8 mouse cellular contexts compared by ENCODE assay signal in the genomic region with DNA sequence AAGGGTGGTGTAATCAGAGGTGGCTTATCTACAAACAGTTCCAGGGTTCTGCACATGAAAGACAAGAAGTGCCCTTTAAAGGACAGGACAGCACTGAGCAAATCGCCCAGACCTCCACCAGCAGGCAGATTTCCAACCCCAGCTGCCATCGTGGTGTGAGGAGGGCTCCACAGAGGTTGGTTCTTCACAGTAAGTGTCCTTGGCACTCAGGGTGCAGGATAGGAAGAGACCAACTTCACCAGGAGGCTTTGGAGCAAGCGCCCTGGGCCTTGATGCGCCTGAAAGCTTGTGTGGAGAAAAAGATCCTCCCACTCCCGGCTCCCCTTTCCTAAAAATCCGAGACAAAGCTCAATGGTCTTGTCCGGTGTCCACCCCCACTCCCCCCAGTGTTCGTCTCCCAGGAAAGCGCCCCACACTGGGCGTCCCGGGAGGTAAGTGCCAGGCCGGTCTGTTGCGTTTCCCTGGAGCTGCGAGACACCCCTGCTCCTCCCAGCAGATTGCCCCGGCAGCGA. TPM values are rescaled to one million over a fixed set of nuclear protein-coding genes. Genes with fewer than 3 reads are reported as not detected.
DNase-seq lines count a peak whose midpoint lies in the region; ATAC-seq and TF ChIP-seq lines count a peak whose summit lies in the region.

No protein-coding gene starts in this region.

- H3K9me3 ChIP-seq in embryonic facial prominence, embryonic 15.5 days (replicated peaks), result no peaks in the 10 kb centered on the region
- H3K9me3 ChIP-seq in liver, postnatal 0 days (ENCODE audit: low read length), result no peaks in the 10 kb centered on the region

- H3K27ac ChIP-seq in layer of hippocampus, adult 2 months, result peak overlapping the region; percentile 81
- peak overlapping the region; percentile 97 for H3K27ac ChIP-seq in embryonic facial prominence, embryonic 15.5 days (replicated peaks)
- peak overlapping the region; percentile 57; the same call in 1 of the 2 replicates for H3K27ac ChIP-seq in liver, postnatal 0 days (ENCODE audit: low read depth)

- TF ChIP-seq EP300 in liver, postnatal 0 days (IDR thresholded peaks at IDR 0.05; ENCODE audit: low read depth), result no peak

- H3K27me3 ChIP-seq in embryonic facial prominence, embryonic 15.5 days, result no peaks in the 10 kb centered on the region
- no peaks in the 10 kb centered on the region for H3K27me3 ChIP-seq in liver, postnatal 0 days (ENCODE audit: insufficient read depth, low read length)

- peak; percentile 64 for ATAC-seq in embryonic facial prominence, embryonic 15.5 days (ENCODE audit: insufficient number of reproducible peaks, low FRiP score, low TSS enrichment, low read depth)
- ATAC-seq in liver, postnatal 0 days, result 0 out of 2 replicates have a peak, but pooled peaks have one; percentile 5
- ATAC-seq in activated CD4-positive, CD25-positive, alpha-beta regulatory T cell, adult 4 months, result no peak

- DNase-seq in layer of hippocampus, adult 2 months (ENCODE audit: low spot score in 2 of 2), result no peak
- DNase-seq in layer of hippocampus, adult 8-10 months (ENCODE audit: low spot score in 2 of 2), result no peak
- peak; percentile 77 for DNase-seq in heart, postnatal 4 days
- no peak for DNase-seq in liver, postnatal 0 days
- DNase-seq in ovary, postnatal 14 days (ENCODE audit: low spot score), result peak; percentile 46
- DNase-seq in frontal cortex, postnatal 14 days (ENCODE audit: low spot score in 2 of 2), result no peak

- peak overlapping the region; percentile 61 for H3K4me2 ChIP-seq in embryonic facial prominence, embryonic 15.5 days (replicated peaks)
- H3K4me2 ChIP-seq in liver, postnatal 0 days (ENCODE audit: low read depth, low read length), result peak overlapping the region; percentile 71

- no peaks in the 10 kb centered on the region for H3K36me3 ChIP-seq in embryonic facial prominence, embryonic 15.5 days
- no peaks in the 10 kb centered on the region for H3K36me3 ChIP-seq in liver, postnatal 0 days (replicated peaks; ENCODE audit: insufficient read depth, low read length)

- H3K9ac ChIP-seq in embryonic facial prominence, embryonic 15.5 days, result peak overlapping the region; percentile 47
- H3K9ac ChIP-seq in liver, postnatal 0 days (replicated peaks), result peak overlapping the region; percentile 53; the same call in 1 of the 2 replicates

- peak overlapping the region; percentile 53 for H3K4me3 ChIP-seq in layer of hippocampus, adult 2 months
- H3K4me3 ChIP-seq in embryonic facial prominence, embryonic 15.5 days (replicated peaks), result peak overlapping the region; percentile 57
- peak overlapping the region; percentile 46 for H3K4me3 ChIP-seq in liver, postnatal 0 days (ENCODE audit: low read depth, low read length)

- no peak for TF ChIP-seq CTCF in layer of hippocampus, adult 2 months (conservative IDR thresholded peaks at IDR 0.05)
- no peak for TF ChIP-seq CTCF in liver, postnatal 0 days (IDR thresholded peaks at IDR 0.05; ENCODE audit: low read depth)

- H3K4me1 ChIP-seq in embryonic facial prominence, embryonic 15.5 days, result peaks cover 28% of the 10 kb centered on the region
- H3K4me1 ChIP-seq in liver, postnatal 0 days (ENCODE audit: insufficient read depth), result 0 out of 2 replicates have a peak, but pooled peaks cover 3% of the 10 kb centered on the region

- WGBS in embryonic facial prominence, embryonic 15.5 days, result under 1% methylated on average over 16 of the region's 16 CpGs
- 2% methylated on average over 16 of the region's 16 CpGs for WGBS in liver, postnatal 0 days (ENCODE audit: insufficient replicate concordance)

RNA-seq across cellular contexts. Expression of a gene that starts 0.7 kb away (rescaled TPM):
- total RNA-seq in layer of hippocampus, adult 2 months (2021), result 1 to 10 TPM; 4.5 to 6.4 TPM
- total RNA-seq in layer of hippocampus, adult 8-10 months (2022), result 1 to 10 TPM; 4.9 to 5.3 (median 5.1) TPM
- polyA plus RNA-seq in embryonic facial prominence, embryonic 15.5 days (2015; fragmentation: Nextera tagmentation; extraction: Ambion mirVana), result 47.1 and 56.9 TPM in 2 replicates
- total RNA-seq in heart, postnatal 4 days (2021), result 10 to 100 TPM; 66.4 to 77.3 TPM
- 2.5 and 3.2 TPM in 2 replicates for polyA plus RNA-seq in liver, postnatal 0 days (2015; fragmentation: Nextera tagmentation; extraction: Ambion mirVana)
- not detected for polyA plus RNA-seq in activated CD4-positive, CD25-positive, alpha-beta regulatory T cell, adult 4 months (2017; shearing (Covaris generic))

Comparison
In these comparisons a context has a peak if more than half of its experiments do, and no peak if none do; other contexts are left out.
1. DNase-seq: peak in heart, postnatal 4 days (single experiment) and ovary, postnatal 14 days (single experiment); none in layer of hippocampus, adult 2 months (0 of 2), layer of hippocampus, adult 8-10 months (0 of 2), liver, postnatal 0 days (single experiment) and frontal cortex, postnatal 14 days (0 of 2).
2. RNA of a gene that starts 0.7 kb away (total RNA-seq): 66.4 to 77.3 TPM in heart, postnatal 4 days; 4.5 to 6.4 TPM in layer of hippocampus, adult 2 months and 4.9 to 5.3 TPM in layer of hippocampus, adult 8-10 months; every median in the first group is over 4 times any median in the second.
3. Peak in every context shown above with its lines, with median percentiles within 50 percentile points of each other: H3K27ac ChIP-seq and H3K4me3 ChIP-seq.